Mouse (Mus musculus): Measurements from ENCODE around the gene Pip5kl1. TPM values are rescaled to one million over a fixed set of nuclear protein-coding genes. Genes with fewer than 3 reads are reported as not detected.

The Pip5kl1 gene
- polyA plus RNA-seq, 1 experiment from 2014 or later = 17.8 TPM

GRCm38 (mm10) chr2:32589213-32589795, 14.7 kb downstream of the Pip5kl1 start:
- Histone ChIP-seq H3K4me1 (peaks cover 41% of the 10 kb centered on the region), H3K36me3 (peaks cover 9% of the 10 kb centered on the region), H3K4me3 (replicated peaks) (no peak overlapping the region), H3K4me2 (peak overlapping the region; percentile 74), H3K27me3 (replicated peaks) (no peaks in the 10 kb centered on the region), H3K9me3 (replicated peaks) (no peaks in the 10 kb centered on the region), H3K27ac (replicated peaks) (no peak overlapping the region), H3K9ac (replicated peaks) (no peak overlapping the region)
- no peak for ATAC-seq (ENCODE audit: low FRiP score)
- 61% methylated on average over 11 of the region's 11 CpGs for WGBS

DNA sequence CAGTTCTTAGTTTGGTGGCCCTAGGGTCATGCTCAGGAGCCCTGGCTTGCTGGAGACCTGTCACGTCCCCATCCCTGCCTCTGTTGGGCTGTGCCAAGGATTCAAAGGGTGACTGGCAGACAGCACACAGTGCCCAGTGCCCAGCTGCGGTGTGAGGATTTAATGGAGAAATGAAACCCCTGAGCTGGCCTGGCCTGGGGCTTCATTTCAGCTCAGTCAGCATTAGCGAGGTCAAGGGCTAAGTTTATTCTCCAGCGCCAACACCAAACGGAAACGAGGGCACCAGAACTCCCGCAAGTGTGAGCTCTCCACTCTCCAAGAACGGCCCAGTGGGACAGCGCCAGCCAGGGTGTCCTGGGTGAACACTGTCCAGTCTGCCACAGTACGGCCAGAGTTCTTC, 15.6 kb downstream of the Pip5kl1 start:
- 78% methylated on average over 10 of the region's 10 CpGs for WGBS
- no peak for ATAC-seq (ENCODE audit: low FRiP score)

GRCm38 (mm10) chr2:32591249-32591648, 16.7 kb downstream of the Pip5kl1 start:
- H3K4me3 ChIP-seq (replicated peaks) = no peak overlapping the region
- H3K4me1 ChIP-seq = peaks cover 40% of the 10 kb centered on the region
- H3K36me3 ChIP-seq = peaks cover 24% of the 10 kb centered on the region
- no peak overlapping the region for H3K9ac ChIP-seq (replicated peaks)
- H3K4me2 ChIP-seq = no peak overlapping the region
- H3K27me3 ChIP-seq (replicated peaks) = no peaks in the 10 kb centered on the region
- 75% methylated on average over 6 of the region's 6 CpGs for WGBS
- no peak for ATAC-seq (ENCODE audit: low FRiP score)
- H3K9me3 ChIP-seq (replicated peaks) = no peaks in the 10 kb centered on the region
- H3K27ac ChIP-seq (replicated peaks) = no peak overlapping the region

More for the DNA sequence above, 15.6 kb downstream of the Pip5kl1 start:
- Histone ChIP-seq H3K4me3 (replicated peaks) (no peak overlapping the region), H3K36me3 (peaks cover 18% of the 10 kb centered on the region), H3K9ac (replicated peaks) (no peak overlapping the region), H3K4me2 (no peak overlapping the region), H3K27ac (replicated peaks) (no peak overlapping the region), H3K27me3 (replicated peaks) (no peaks in the 10 kb centered on the region), H3K4me1 (peaks cover 41% of the 10 kb centered on the region), H3K9me3 (replicated peaks) (no peaks in the 10 kb centered on the region)

GRCm38 (mm10) chr2:32596725-32597124, 22.1 kb downstream of the Pip5kl1 start:
- H3K4me2 ChIP-seq = no peak overlapping the region
- no peak overlapping the region for H3K4me3 ChIP-seq (replicated peaks)
- no peaks in the 10 kb centered on the region for H3K9me3 ChIP-seq (replicated peaks)
- 83% methylated on average over 13 of the region's 13 CpGs for WGBS
- no peak for ATAC-seq (ENCODE audit: low FRiP score)
- H3K4me1 ChIP-seq = no peaks in the 10 kb centered on the region
- H3K36me3 ChIP-seq = peaks cover 36% of the 10 kb centered on the region
- H3K9ac ChIP-seq (replicated peaks) = no peak overlapping the region
- no peak overlapping the region for H3K27ac ChIP-seq (replicated peaks)
- H3K27me3 ChIP-seq (replicated peaks) = no peaks in the 10 kb centered on the region

GRCm38 (mm10) chr2:32597248-32597647, 22.7 kb downstream of the Pip5kl1 start:
- 90% methylated on average over 5 of the region's 5 CpGs for WGBS
- Histone ChIP-seq H3K27ac (replicated peaks) (no peak overlapping the region), H3K27me3 (replicated peaks) (no peaks in the 10 kb centered on the region)

DNA sequence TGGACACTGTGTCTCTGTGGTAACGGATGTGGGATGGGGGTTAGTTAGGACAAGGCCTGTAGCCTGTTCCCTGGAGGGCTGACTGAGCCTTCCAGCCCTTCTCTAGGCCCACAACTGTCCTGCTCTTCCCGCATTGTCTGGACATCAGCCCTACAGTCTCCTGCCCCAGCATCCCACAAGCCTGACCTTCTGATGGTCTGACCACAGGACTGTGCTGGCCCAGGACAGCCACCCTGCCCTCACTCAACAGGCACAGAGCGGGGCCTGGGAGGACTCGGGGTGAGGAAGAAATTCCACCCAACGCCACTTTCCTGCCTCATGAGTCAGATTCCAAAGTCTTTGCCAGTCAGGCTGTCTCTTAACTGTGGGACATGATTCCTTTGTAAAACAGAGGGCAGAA, 23.1 kb downstream of the Pip5kl1 start:
- WGBS = 94% methylated on average over 5 of the region's 5 CpGs
- Histone ChIP-seq H3K36me3 (peaks cover 36% of the 10 kb centered on the region), H3K4me2 (no peak overlapping the region), H3K4me1 (peaks cover 3% of the 10 kb centered on the region; the same call in 1 of the 2 replicates), H3K4me3 (replicated peaks) (no peak overlapping the region), H3K9ac (replicated peaks) (no peak overlapping the region), H3K27ac (replicated peaks) (no peak overlapping the region), H3K27me3 (replicated peaks) (no peaks in the 10 kb centered on the region), H3K9me3 (replicated peaks) (no peaks in the 10 kb centered on the region)
- no peak for ATAC-seq (ENCODE audit: low FRiP score)

More at GRCm38 (mm10) chr2:32597248-32597647, 22.7 kb downstream of the Pip5kl1 start:
- Histone ChIP-seq H3K36me3 (peaks cover 36% of the 10 kb centered on the region), H3K4me3 (replicated peaks) (no peak overlapping the region), H3K9ac (replicated peaks) (no peak overlapping the region), H3K9me3 (replicated peaks) (no peaks in the 10 kb centered on the region), H3K4me1 (no peaks in the 10 kb centered on the region), H3K4me2 (no peak overlapping the region)
- ATAC-seq (ENCODE audit: low FRiP score) = no peak

DNA sequence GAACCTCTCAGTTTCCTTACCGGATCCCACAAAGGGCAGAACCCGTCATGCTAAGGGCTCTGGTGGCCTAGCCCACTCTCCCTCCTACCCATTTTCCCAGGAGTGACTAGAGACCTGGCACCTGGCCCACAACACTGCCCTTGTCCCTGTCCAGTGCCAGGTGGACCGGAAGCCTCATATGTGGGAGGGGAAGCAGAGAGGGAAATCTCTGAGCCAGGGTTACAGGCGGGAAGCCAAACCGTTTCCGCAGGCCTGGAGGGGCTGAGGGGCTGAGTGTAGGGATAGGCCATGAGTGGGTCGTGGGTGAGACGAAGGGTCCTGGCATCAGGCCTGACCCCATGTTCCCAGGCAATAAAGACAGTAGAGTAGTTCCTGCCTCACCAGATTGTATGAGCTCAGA, 23.9 kb downstream of the Pip5kl1 start:
- Histone ChIP-seq H3K27ac (replicated peaks) (no peak overlapping the region), H3K4me3 (replicated peaks) (no peak overlapping the region), H3K4me2 (no peak overlapping the region), H3K9ac (replicated peaks) (no peak overlapping the region), H3K4me1 (peaks cover 4% of the 10 kb centered on the region; the same call in 1 of the 2 replicates), H3K27me3 (replicated peaks) (no peaks in the 10 kb centered on the region), H3K36me3 (peaks cover 35% of the 10 kb centered on the region), H3K9me3 (replicated peaks) (no peaks in the 10 kb centered on the region)
- ATAC-seq (ENCODE audit: low FRiP score) = no peak
- WGBS = 81% methylated on average over 8 of the region's 8 CpGs

GRCm38 (mm10) chr2:32599409-32599808, 24.8 kb downstream of the Pip5kl1 start, which contains the start of gene St6galnac6:
TSS of gene St6galnac6 (plus strand) at chr2:32599709.
- H3K9ac ChIP-seq (replicated peaks) = no peak within 1 kb of the TSS
- ATAC-seq (ENCODE audit: low FRiP score) = no peak
- WGBS = 92% methylated on average over 3 of the region's 3 CpGs
- no peak within 1 kb of the TSS for H3K4me2 ChIP-seq
- H3K27me3 ChIP-seq (replicated peaks) = no peaks in the 10 kb centered on the region
- peaks cover 4% of the 10 kb centered on the region; the same call in 1 of the 2 replicates for H3K4me1 ChIP-seq
- no peak within 1 kb of the TSS for H3K27ac ChIP-seq (replicated peaks)
- H3K9me3 ChIP-seq (replicated peaks) = no peaks in the 10 kb centered on the region
- H3K4me3 ChIP-seq (replicated peaks) = no peak within 1 kb of the TSS
- peaks cover 26% of the 10 kb centered on the region for H3K36me3 ChIP-seq

DNA sequence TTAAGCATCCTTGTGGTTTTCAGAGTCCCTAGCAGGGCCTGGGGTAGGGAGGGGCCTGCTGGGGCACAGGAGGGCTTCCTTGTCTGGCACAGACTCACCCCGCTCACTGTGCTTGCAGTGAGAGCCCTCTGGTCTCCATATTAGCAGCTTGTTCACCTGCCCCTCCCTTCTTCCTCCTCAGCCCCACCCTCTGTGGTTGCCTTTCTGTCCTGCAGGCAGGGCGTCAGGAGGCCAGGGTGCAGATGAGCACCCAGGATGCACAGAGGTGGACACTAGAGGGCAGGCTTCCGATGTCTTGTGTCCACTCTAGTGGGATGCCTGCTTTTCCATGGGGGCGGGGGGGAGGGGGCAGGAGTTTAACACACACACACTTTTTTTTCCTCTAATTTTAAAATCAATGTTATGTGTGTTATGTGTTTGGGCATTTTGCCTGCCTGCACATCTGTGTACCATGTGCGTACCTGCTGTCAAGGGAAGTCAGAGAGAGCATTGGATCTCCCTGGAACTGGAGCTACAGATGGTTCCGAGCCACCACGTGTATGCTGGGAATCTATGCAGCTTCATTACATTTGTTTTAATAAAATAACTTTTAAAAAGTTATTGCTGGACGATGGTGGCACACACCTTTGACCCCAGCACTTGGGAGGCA, 26.9 kb downstream of the Pip5kl1 start:
- Histone ChIP-seq H3K9me3 (replicated peaks) (no peaks in the 10 kb centered on the region), H3K36me3 (peaks cover 12% of the 10 kb centered on the region), H3K4me3 (replicated peaks) (no peak overlapping the region), H3K4me1 (peaks cover 7% of the 10 kb centered on the region), H3K4me2 (no peak overlapping the region), H3K9ac (replicated peaks) (no peak overlapping the region), H3K27ac (replicated peaks) (no peak overlapping the region), H3K27me3 (replicated peaks) (no peaks in the 10 kb centered on the region)
- 40% methylated on average over 8 of the region's 8 CpGs for WGBS
- ATAC-seq (ENCODE audit: low FRiP score) = no peak

- no peaks in the 10 kb centered on the region for H3K27me3 ChIP-seq (replicated peaks)
- no peaks in the 10 kb centered on the region for H3K9me3 ChIP-seq (replicated peaks)
- peak overlapping the region; percentile 23 for H3K4me3 ChIP-seq (replicated peaks)
- H3K27ac ChIP-seq (replicated peaks) = peak overlapping the region; percentile 38; the same call in 1 of the 2 replicates
- peak overlapping the region; percentile 47 for H3K4me2 ChIP-seq
- no peak for ATAC-seq (ENCODE audit: low FRiP score)
- peaks cover 2% of the 10 kb centered on the region; the same call in 1 of the 2 replicates for H3K36me3 ChIP-seq
- no peak overlapping the region for H3K9ac ChIP-seq (replicated peaks)
- under 1% methylated on average over 11 of the region's 11 CpGs for WGBS
- peaks cover 15% of the 10 kb centered on the region for H3K4me1 ChIP-seq
Observed at GRCm38 (mm10) chr2:32602600-32603054, 28.0 kb downstream of the Pip5kl1 start.

DNA sequence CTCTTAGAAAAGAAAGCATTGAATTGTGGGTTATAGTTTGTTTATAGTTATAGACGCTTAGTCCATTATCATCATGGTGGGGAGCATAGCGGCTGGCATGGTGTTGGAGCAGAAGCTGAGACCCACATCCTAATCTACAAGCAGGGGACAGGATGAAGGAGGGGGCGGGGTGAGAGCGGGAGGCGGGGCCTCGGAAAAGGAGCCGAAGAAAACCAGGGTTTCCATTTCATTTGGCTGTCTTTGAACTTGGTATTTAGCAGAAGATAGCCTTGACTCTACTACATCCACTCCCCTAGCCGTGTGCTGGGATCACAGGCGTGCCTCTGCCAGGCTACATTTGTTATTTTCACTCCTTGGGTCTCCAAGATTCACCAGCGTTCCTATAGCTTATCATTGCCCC, 30.0 kb downstream of the Pip5kl1 start:
- H3K36me3 ChIP-seq = no peaks in the 10 kb centered on the region
- no peak for ATAC-seq (ENCODE audit: low FRiP score)
- H3K9me3 ChIP-seq (replicated peaks) = no peaks in the 10 kb centered on the region
- H3K4me1 ChIP-seq = peaks cover 32% of the 10 kb centered on the region
- H3K4me3 ChIP-seq (replicated peaks) = no peak overlapping the region
- no peak overlapping the region for H3K4me2 ChIP-seq
- no peaks in the 10 kb centered on the region for H3K27me3 ChIP-seq (replicated peaks)
- H3K27ac ChIP-seq (replicated peaks) = no peak overlapping the region
- WGBS = 50% methylated on average over 10 of the region's 10 CpGs
- no peak overlapping the region for H3K9ac ChIP-seq (replicated peaks)

Measured in neural tube, embryonic 15.5 days (tissue).